Mouse (Mus musculus) myocyte (in vitro differentiated cells): Measurements from ENCODE around the gene Gm17428. TPM values are rescaled to one million over a fixed set of nuclear protein-coding genes. Genes with fewer than 3 reads are reported as not detected.

Experiments
- H3K27me3 ChIP-seq: one replicate; pipeline ENCODE4 v1.6.1; 2011; ENCODE audit not compliant: control insufficient read depth, insufficient read depth, insufficient read length
- H3K36me3 ChIP-seq: one replicate; pipeline ENCODE4 v1.6.1; 2011; ENCODE audit not compliant: control insufficient read depth, insufficient read depth
- H3K4me2 ChIP-seq: one replicate; pipeline ENCODE4 v1.6.1; 2011; ENCODE audit warnings: low read depth, control low read depth
- H3K4me3 ChIP-seq: one replicate; pipeline ENCODE4 v1.5.1; 2011; ENCODE audit warnings: mild to moderate bottlenecking, control low read depth, moderate library complexity
- H3K79me2 ChIP-seq: one replicate; pipeline ENCODE4 v1.6.1; 2011; ENCODE audit not compliant: control insufficient read depth, insufficient read depth
- H3ac ChIP-seq: one replicate; pipeline ENCODE4 v1.6.1; 2011; ENCODE audit not compliant: control insufficient read depth, insufficient read length
- CEBPB ChIP-seq: IDR thresholded peaks from 2 replicates; pipeline ENCODE4 v1.6.1; 2011; ENCODE audit warnings: mild to moderate bottlenecking, moderate library complexity; ENCODE audit not compliant: poor library complexity, insufficient read depth, severe bottlenecking
- E2F4 ChIP-seq: IDR thresholded peaks from one replicate; pipeline ENCODE4 v1.6.1; 2011; ENCODE audit warnings: mild to moderate bottlenecking, control low read depth, moderate library complexity; ENCODE audit not compliant: insufficient read depth
- MAX ChIP-seq: IDR thresholded peaks from one replicate; pipeline ENCODE4 v1.6.1; 2011; ENCODE audit warnings: low read depth, mild to moderate bottlenecking, control low read depth
- MYOD1 ChIP-seq, 3 experiments: IDR thresholded peaks; one replicate each; pipeline ENCODE4 v1.6.1; 2011; ENCODE audit warnings: control low read depth in 2 of 3, low read depth in 2 of 3, mild to moderate bottlenecking in 2 of 3, moderate library complexity in 1 of 3; ENCODE audit not compliant: insufficient read length in 2 of 3, control insufficient read depth in 1 of 3
- MYOG ChIP-seq, 3 experiments: IDR thresholded peaks; one replicate each; pipeline ENCODE4 v1.6.1; 2011; ENCODE audit warnings: control low read depth in 2 of 3, low read depth in 2 of 3, mild to moderate bottlenecking in 2 of 3; ENCODE audit not compliant: insufficient read length in 2 of 3, control insufficient read depth in 1 of 3, insufficient read depth in 1 of 3
- POLR2A ChIP-seq: IDR thresholded peaks from one replicate; pipeline ENCODE4 v1.6.1; 2011; ENCODE audit warnings: low read depth, mild to moderate bottlenecking, control low read depth, moderate library complexity; ENCODE audit not compliant: insufficient read length
- POLR2AphosphoS2 ChIP-seq: IDR thresholded peaks from one replicate; pipeline ENCODE4 v1.6.1; 2011; ENCODE audit warnings: low read depth, control low read depth; ENCODE audit not compliant: insufficient read length
- REST ChIP-seq: IDR thresholded peaks from one replicate; pipeline ENCODE4 v1.6.1; 2011; ENCODE audit warnings: mild to moderate bottlenecking, control low read depth, moderate library complexity; ENCODE audit not compliant: insufficient read depth, insufficient read length
- SRF ChIP-seq: IDR thresholded peaks from one replicate; pipeline ENCODE4 v1.6.1; 2011; ENCODE audit warnings: low read depth; ENCODE audit not compliant: control insufficient read depth, insufficient read length
- TCF12 ChIP-seq: IDR thresholded peaks from one replicate; pipeline ENCODE4 v1.6.1; 2011; ENCODE audit warnings: mild to moderate bottlenecking, control low read depth; ENCODE audit not compliant: poor library complexity, insufficient read depth, severe bottlenecking
- TCF3 ChIP-seq: IDR thresholded peaks from one replicate; pipeline ENCODE4 v1.6.1; 2011; ENCODE audit warnings: low read depth, control low read depth; ENCODE audit not compliant: insufficient read length
- USF1 ChIP-seq: IDR thresholded peaks from one replicate; pipeline ENCODE4 v1.6.1; 2011; ENCODE audit warnings: low read depth, mild to moderate bottlenecking, control low read depth, moderate library complexity
- polyA plus RNA-seq: library from polyadenylated mRNA; unstranded; fragments of >200 nt; fragmentation: generic; extraction: Trizol; gene quantifications from one replicate; pipeline ENCODE4 v1.2.1, GENCODE M21; 2012; ENCODE audit warnings: missing spikeins

Gene Gm17428
- polyA plus RNA-seq, 1 experiment, result not detected

GRCm38 (mm10) chr14:54940176-54940530, 36.6 kb upstream of the Gm17428 start:
- no peak overlapping the region for H3K4me3 ChIP-seq
- H3K4me2 ChIP-seq, result no peak overlapping the region
- no peak overlapping the region for H3ac ChIP-seq
- peaks cover 17% of the 10 kb centered on the region for H3K27me3 ChIP-seq
- no peak for TF ChIP-seq MAX
- no peak for TF ChIP-seq MYOG (IDR thresholded peaks at IDR 0.05; ENCODE audit: control insufficient read depth in 1 of 3, insufficient read depth in 1 of 3, insufficient read length in 2 of 3, low read depth in 2 of 3)
- no peak for TF ChIP-seq TCF12
- TF ChIP-seq USF1, result no peak
- no peak for TF ChIP-seq MYOD1 (IDR thresholded peaks at IDR 0.05; ENCODE audit: control insufficient read depth in 1 of 3, insufficient read length in 2 of 3, low read depth in 2 of 3)
- TF ChIP-seq SRF, result no peak
- TF ChIP-seq REST, result no peak
- TF ChIP-seq E2F4, result no peak
- no peak for TF ChIP-seq CEBPB
- no peak for TF ChIP-seq TCF3
- TF ChIP-seq POLR2A, result no peak
- TF ChIP-seq POLR2AphosphoS2, result no peak
- no peaks in the 10 kb centered on the region for H3K36me3 ChIP-seq
- H3K79me2 ChIP-seq, result no peaks in the 10 kb centered on the region

GRCm38 (mm10) chr14:54941024-54941978, 35.4 kb upstream of the Gm17428 start:
- Histone ChIP-seq H3K4me3 (no peak overlapping the region), H3ac (no peak overlapping the region), H3K79me2 (no peaks in the 10 kb centered on the region), H3K36me3 (no peaks in the 10 kb centered on the region), H3K27me3 (peaks cover 11% of the 10 kb centered on the region), H3K4me2 (no peak overlapping the region)
- TF ChIP-seq SRF (no peak), MYOD1 (IDR thresholded peaks at IDR 0.05; ENCODE audit: control insufficient read depth in 1 of 3, insufficient read length in 2 of 3, low read depth in 2 of 3) (no peak), TCF12 (no peak), E2F4 (no peak), MAX (no peak), USF1 (no peak), CEBPB (no peak), POLR2A (no peak), TCF3 (no peak), MYOG (IDR thresholded peaks at IDR 0.05; ENCODE audit: control insufficient read depth in 1 of 3, insufficient read depth in 1 of 3, insufficient read length in 2 of 3, low read depth in 2 of 3) (no peak), REST (no peak), POLR2AphosphoS2 (no peak)

DNA sequence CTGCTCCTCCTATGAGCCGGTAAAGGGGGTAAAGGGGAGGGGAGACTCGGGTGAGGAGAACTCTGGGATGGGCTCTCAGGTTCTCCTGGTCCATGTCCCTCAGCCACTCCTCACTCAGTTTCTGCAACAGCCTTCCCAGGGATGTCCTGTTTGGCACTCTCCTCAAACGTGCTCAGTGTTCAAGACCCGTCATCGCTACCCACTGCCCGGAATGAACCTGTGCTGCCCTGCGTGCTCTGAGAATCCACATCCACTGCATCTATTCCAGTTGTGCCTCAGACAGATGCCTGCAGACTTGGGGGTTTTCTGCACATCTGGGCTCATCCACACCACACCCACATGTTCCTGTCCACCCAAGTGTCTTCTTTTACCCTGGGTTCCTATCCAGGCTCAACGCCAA, 34.3 kb upstream of the Gm17428 start:
- Histone ChIP-seq H3K79me2 (no peaks in the 10 kb centered on the region), H3ac (no peak overlapping the region), H3K4me3 (no peak overlapping the region), H3K27me3 (peaks cover 8% of the 10 kb centered on the region), H3K36me3 (no peaks in the 10 kb centered on the region), H3K4me2 (no peak overlapping the region)
- TF ChIP-seq POLR2A (no peak), POLR2AphosphoS2 (no peak), USF1 (no peak), SRF (no peak), TCF3 (no peak), TCF12 (no peak), REST (no peak), MYOD1 (IDR thresholded peaks at IDR 0.05; ENCODE audit: control insufficient read depth in 1 of 3, insufficient read length in 2 of 3, low read depth in 2 of 3) (no peak), E2F4 (no peak)

- Histone ChIP-seq H3K27me3 (peaks cover 4% of the 10 kb centered on the region), H3ac (no peak overlapping the region), H3K79me2 (no peaks in the 10 kb centered on the region), H3K36me3 (no peaks in the 10 kb centered on the region), H3K4me3 (no peak overlapping the region), H3K4me2 (no peak overlapping the region)
- TF ChIP-seq TCF12 (no peak), USF1 (no peak), POLR2A (no peak), MYOG (IDR thresholded peaks at IDR 0.05; ENCODE audit: control insufficient read depth in 1 of 3, insufficient read depth in 1 of 3, insufficient read length in 2 of 3, low read depth in 2 of 3) (no peak), MYOD1 (IDR thresholded peaks at IDR 0.05; ENCODE audit: control insufficient read depth in 1 of 3, insufficient read length in 2 of 3, low read depth in 2 of 3) (no peak), SRF (no peak), E2F4 (no peak), TCF3 (no peak), REST (no peak), MAX (no peak), CEBPB (no peak), POLR2AphosphoS2 (no peak)
Measured at GRCm38 (mm10) chr14:54943971-54944370, 32.8 kb upstream of the Gm17428 start.
